Mouse (Mus musculus) layer of hippocampus, adult 9-10 months (tissue): Measurements from ENCODE around the gene Rgs17.
"Not testable (repeated sequence)": the region's sequence is repeated elsewhere in the genome, so short reads cannot be mapped to it uniquely, and the experiment has no call there.

Experiments
- DNase-seq: peaks from one replicate; pipeline ENCODE4 v3.0.0; 2022; ENCODE audit warnings: low spot score

Gene Rgs17

GRCm38 (mm10) chr10:5922294-5922828 is at the start of gene Rgs17:
Rgs17 (minus strand) TSS chr10:5922400.
- DNase-seq: no peak

GRCm38 (mm10) chr10:5967655-5968054 is 45.5 kb upstream of the Rgs17 start:
- DNase-seq: no peak

GRCm38 (mm10) chr10:5953787-5954186 is 31.6 kb upstream of the Rgs17 start:
- DNase-seq: not testable (repeated sequence)

- DNase-seq: no peak
These were observed 2.1 kb upstream of the Rgs17 start for GRCm38 (mm10) chr10:5924261-5924660.

GRCm38 (mm10) chr10:5923096-5923495 is 896 bp upstream of the Rgs17 start:
- DNase-seq: no peak

- DNase-seq: no peak
These were observed 429 bp downstream of the Rgs17 start for GRCm38 (mm10) chr10:5921771-5922170.

GRCm38 (mm10) chr10:5921031-5921551 is 1.1 kb downstream of the Rgs17 start:
- DNase-seq: no peak

- DNase-seq: no peak
These were observed 17.8 kb downstream of the Rgs17 start for GRCm38 (mm10) chr10:5904399-5904798.

GRCm38 (mm10) chr10:5901777-5902176 is 20.4 kb downstream of the Rgs17 start:
- no peak for DNase-seq

GRCm38 (mm10) chr10:5900731-5901130 is 21.5 kb downstream of the Rgs17 start:
- DNase-seq: no peak

- no peak for DNase-seq
These were observed 45.1 kb downstream of the Rgs17 start for GRCm38 (mm10) chr10:5877106-5877505.

- DNase-seq: no peak
These were observed 51.1 kb downstream of the Rgs17 start for GRCm38 (mm10) chr10:5871081-5871480.

- no peak for DNase-seq
These were observed 54.1 kb downstream of the Rgs17 start for GRCm38 (mm10) chr10:5867981-5868552.

GRCm38 (mm10) chr10:5865996-5866395 is 56.2 kb downstream of the Rgs17 start:
- no peak for DNase-seq

- DNase-seq: no peak
These were observed 59.5 kb downstream of the Rgs17 start for GRCm38 (mm10) chr10:5862669-5863068.

- DNase-seq: no peak
These were observed 61.4 kb downstream of the Rgs17 start for GRCm38 (mm10) chr10:5860849-5861248.

- no peak for DNase-seq
These were observed 62.5 kb downstream of the Rgs17 start for GRCm38 (mm10) chr10:5859729-5860128.

GRCm38 (mm10) chr10:5857996-5858549 is 64.1 kb downstream of the Rgs17 start:
- no peak for DNase-seq

- DNase-seq: no peak
These were observed 68.8 kb downstream of the Rgs17 start for GRCm38 (mm10) chr10:5853290-5853868.

- no peak for DNase-seq
These were observed 75.3 kb downstream of the Rgs17 start for GRCm38 (mm10) chr10:5846939-5847338.

- no peak for DNase-seq
These were observed 80.8 kb downstream of the Rgs17 start for GRCm38 (mm10) chr10:5841369-5841768.

GRCm38 (mm10) chr10:5826336-5827025 is 95.7 kb downstream of the Rgs17 start:
- no peak for DNase-seq

- DNase-seq: no peak
These were observed 97.4 kb downstream of the Rgs17 start for GRCm38 (mm10) chr10:5824779-5825178.
